Mouse (Mus musculus): ENCODE data around the gene 1810010D01Rik.
A peak's percentile ranks its signal among the peaks of the same experiment; 100 is the strongest.

Gene 1810010D01Rik

GRCm38 (mm10) chr7:145208006-145208405, at the start of gene 1810010D01Rik:
TSS of gene 1810010D01Rik (minus strand) at chr7:145208119.
- no peak for DNase-seq (ENCODE audit: low spot score)

DNA sequence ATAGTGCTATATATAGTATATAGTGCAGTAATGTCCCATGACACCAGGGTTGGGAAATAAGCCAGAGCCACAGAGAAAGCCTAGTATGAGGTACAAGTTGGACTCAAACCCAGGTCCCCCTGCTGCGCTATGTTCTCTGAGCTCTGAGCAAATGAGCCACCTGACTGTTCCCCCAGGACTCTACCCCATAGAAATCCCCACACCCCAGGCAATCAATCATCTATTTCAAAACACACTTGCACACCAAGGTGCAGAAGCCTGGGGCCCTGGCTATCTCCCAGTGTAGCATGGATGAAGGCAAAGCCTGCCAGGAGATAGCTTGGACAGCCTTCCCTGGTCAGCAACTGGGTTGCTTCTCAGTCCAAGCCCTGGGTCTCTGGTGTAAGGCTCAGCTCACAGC, 48.2 kb upstream of the 1810010D01Rik start:
- DNase-seq (ENCODE audit: low spot score), result no peak

GRCm38 (mm10) chr7:145253986-145254630, 46.2 kb upstream of the 1810010D01Rik start:
- DNase-seq (ENCODE audit: low spot score), result no peak

DNA sequence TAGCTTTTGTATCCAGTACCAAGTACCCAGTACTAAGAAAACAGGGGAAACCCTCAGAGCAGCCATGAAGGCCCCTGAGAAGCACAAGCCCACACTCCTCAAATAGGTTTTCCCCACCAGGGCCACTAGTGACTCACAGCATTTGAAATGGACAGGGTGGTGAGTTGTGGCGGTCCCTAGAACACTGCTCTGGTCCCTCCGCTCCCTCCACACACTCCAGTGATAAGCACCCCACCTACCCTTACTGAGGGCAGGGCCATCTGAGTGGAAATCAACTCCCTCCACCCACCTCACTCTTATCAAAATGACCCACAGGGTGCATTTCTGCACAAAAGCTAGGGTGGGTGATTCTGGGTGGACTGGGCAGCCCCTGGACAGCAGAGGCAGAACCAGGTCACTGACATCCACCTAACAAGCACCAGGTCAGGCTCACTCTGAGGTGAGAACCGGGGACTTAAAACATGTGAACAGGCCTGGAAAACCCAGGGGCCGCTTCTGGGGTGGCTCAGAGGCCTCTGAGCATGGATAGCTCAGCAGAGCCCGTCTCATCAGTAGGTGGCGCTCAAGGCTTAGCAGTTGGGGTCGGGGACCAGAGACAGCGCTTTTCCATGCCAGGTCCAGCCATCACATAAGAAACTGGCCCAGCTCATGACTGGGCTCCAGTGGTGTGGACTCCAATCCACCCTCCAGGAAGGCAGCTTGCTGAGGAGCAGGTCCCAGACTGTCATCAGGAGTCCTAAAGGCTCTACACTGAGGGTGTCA, 45.0 kb upstream of the 1810010D01Rik start:
- DNase-seq (ENCODE audit: low spot score), result peak; percentile 38

DNA sequence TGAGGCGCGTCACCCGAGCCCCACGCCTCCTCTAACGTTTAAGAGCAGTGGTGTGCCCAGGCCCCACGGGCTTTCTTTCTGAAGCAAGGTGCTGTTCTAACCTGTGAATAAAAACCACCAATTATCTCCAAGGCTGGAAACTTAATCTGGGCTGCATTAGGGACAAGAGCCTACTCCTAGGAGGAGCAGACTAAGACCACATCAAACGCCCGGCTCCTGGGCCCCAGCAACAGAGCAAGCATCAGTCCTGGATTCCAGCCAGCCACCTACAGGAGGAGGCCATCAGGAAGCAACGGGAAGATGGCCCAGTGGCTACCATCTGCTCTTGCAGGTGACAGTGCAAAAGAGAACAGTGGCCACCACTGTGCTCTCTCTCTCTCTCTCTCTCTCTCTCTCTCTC, 42.3 kb upstream of the 1810010D01Rik start:
- no peak for DNase-seq (ENCODE audit: low spot score)

- DNase-seq (ENCODE audit: low spot score), result no peak
Measured at GRCm38 (mm10) chr7:145248911-145249310, 41.0 kb upstream of the 1810010D01Rik start.

DNA sequence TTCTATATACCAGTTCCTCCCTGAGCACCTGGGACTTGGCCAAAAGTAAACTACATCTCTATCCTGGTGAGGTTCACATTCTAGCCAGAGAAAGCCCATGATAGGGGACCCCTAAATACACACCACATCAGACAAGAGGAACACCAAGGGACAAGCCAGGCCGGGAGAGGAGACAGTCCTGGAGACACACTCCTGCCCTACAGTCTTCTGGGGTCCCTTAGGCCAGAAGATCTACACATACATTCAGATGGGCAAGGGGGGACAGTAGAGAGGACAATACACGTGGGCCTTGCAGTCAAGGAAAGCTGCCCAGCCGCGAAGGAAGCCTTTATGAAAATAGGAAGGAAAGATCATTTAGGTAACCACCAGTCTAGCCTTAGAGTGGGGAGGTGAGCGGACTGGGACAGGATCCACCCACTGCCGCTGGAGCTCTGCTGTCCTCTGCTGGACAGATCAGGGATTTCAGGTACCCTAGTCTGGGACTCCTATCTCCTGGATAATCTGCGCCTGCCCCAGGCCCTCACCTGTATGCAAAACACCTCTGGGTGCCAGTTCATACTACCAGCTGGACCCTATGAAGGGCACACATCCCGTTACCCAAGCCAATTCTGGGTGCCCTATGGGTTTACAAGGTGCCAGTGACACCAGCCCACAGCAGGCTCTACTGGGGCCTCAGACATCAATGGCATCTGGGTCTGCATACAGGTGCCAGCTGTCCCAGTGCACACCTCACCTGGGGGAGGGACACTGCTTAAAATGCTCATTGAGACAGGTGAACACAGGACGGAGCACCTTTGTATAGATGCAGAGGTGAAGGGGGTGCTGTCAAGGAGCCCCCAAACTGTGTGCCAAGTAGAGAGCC, 35.2 kb upstream of the 1810010D01Rik start:
- DNase-seq (ENCODE audit: low spot score), result no peak

DNA sequence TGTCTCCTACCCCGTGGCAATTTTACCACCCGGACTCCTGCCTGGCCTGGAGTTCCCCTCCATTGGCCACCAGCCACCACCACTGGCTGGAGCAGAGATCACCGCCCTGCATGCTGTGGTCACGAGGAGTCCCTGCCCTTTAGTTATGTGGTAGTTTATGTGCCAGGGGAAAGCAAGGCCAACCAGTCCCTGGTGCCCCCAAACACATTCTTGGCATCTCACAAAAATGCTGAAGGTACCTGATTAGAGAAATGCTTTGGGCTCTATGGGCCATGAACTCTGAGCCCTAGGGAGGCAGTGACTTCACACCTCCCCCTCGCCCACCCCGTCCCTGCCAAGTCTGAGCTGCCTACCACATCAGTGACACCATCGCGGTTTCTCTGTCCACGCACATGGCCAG, 34.1 kb upstream of the 1810010D01Rik start:
- DNase-seq (ENCODE audit: low spot score), result no peak

GRCm38 (mm10) chr7:145240929-145241328, 33.0 kb upstream of the 1810010D01Rik start:
- no peak for DNase-seq (ENCODE audit: low spot score)

GRCm38 (mm10) chr7:145239736-145240505, 32.0 kb upstream of the 1810010D01Rik start:
- DNase-seq (ENCODE audit: low spot score), result no peak

DNA sequence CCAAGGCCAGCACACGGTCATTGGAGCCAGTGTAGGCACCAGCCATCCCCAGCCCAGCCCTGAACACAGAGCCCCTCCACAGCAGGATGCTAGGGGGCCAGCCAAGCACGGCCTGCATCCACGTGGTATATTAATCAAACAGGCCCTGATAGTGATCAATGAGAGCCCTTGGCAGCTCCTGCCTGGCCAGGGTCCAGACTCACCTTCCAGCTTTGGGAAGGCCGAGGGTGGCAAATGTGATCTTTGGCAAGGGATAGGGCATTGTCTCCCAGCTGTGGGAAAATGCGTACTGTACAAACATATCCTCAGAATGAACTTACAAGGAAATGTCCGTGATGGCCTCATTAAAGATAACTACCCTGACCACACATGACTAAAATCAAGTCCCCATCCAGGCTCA, 31.2 kb upstream of the 1810010D01Rik start:
- no peak for DNase-seq (ENCODE audit: low spot score)

- DNase-seq (ENCODE audit: low spot score), result no peak
Measured at GRCm38 (mm10) chr7:145234841-145235790, 27.2 kb upstream of the 1810010D01Rik start.

GRCm38 (mm10) chr7:145231659-145232058, 23.7 kb upstream of the 1810010D01Rik start:
- DNase-seq (ENCODE audit: low spot score), result no peak

- DNase-seq (ENCODE audit: low spot score), result no peak
Measured at GRCm38 (mm10) chr7:145226641-145227040, 18.7 kb upstream of the 1810010D01Rik start.

GRCm38 (mm10) chr7:145225626-145226025, 17.7 kb upstream of the 1810010D01Rik start:
- DNase-seq (ENCODE audit: low spot score), result no peak

DNA sequence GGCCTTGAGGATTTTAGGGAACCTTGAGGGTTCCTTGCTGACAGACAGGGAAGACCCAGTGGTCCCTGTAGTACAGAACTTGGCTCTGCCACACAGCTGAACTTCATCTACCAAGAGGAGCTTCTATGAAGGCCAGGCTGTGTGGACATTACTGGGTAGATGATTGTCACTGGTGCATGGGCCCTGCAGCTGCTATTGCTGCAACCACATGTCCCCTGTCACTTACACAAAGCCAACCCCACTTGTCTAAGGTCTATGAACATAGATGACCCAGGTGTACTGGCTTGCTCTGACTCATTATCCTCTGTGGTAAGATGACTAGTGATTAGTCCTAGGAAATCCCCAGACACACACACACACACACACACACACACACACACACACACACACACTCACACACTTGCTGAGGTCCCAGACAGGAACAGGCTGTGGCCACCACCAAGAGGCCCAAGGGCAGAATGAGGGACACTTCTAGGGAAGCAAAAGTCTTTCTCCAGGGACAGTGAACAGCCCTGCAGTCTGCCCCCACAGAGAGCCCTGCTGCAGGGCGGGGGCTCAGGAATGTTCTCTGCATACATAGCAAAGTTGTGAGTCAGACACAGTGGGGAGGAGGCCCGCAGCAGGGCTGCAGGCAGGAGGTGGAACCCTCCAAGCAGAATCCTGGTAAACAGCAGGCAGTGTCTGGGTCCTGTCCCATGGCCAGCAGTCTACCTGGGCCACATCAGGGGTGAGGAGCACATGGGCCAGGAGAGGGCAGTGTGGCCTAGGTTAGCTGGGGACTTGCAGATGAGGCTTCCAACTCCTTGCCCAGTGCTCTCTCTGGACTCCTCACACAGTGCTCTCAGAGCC, 14.1 kb upstream of the 1810010D01Rik start:
- DNase-seq (ENCODE audit: low spot score), result peak; percentile 69

GRCm38 (mm10) chr7:145221346-145221745, 13.4 kb upstream of the 1810010D01Rik start:
- no peak for DNase-seq (ENCODE audit: low spot score)

DNA sequence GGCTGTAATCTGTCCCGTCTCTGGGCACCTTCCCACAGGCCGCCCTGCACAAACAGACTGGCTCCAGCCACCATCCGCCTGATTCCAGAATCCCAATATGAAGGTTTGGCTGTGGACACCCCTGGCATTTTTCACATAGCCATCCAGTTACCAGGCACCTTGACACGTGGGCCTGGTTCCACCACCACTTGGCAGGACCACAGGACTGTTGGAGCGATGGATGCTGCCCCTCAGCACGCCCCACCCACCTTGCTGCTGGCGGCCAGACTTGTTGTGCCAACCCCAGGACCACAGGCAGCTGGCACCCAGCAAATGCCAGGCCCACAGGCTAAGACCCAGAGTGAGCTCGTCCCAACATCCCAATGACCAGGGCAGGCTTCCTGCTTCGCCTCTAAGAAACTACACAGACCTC, 11.5 kb upstream of the 1810010D01Rik start:
- no peak for DNase-seq (ENCODE audit: low spot score)

- DNase-seq (ENCODE audit: low spot score), result no peak
Measured at GRCm38 (mm10) chr7:145216591-145216990, 8.7 kb upstream of the 1810010D01Rik start.

DNA sequence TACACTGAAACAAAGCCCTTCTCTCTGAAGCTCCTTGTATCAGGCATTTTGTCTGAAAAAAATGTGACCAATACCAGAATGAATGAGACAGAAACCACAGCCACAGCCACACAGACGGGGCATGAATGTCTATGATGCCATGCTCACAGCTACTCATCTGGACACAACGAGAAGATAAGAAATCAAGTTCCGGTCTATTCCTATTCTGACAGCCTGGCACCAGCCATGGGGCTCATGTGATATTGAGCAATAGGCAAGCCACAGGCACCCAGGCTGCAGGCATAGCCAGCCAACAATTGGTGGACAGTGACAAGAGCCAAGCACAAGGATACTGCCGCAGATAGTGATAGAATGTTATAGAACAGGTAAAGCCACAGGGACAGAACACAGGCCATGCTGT, 7.6 kb upstream of the 1810010D01Rik start:
- DNase-seq (ENCODE audit: low spot score), result no peak
